Mouse (Mus musculus) lung, embryonic 14.5 days (tissue): ENCODE data around the gene Hspa4l. TPM values are rescaled to one million over a fixed set of nuclear protein-coding genes. Genes with fewer than 3 reads are reported as not detected.
"Not testable (repeated sequence)": the region's sequence is repeated elsewhere in the genome, so short reads cannot be mapped to it uniquely, and the experiment has no call there.

Experiments
- ATAC-seq: fragments of 200-750 bp; cut with Nextera tagmentation; 2 replicates; pipeline ENCODE4 v1.8.0; 2017; ENCODE audit warnings: mild to moderate bottlenecking, moderate TSS enrichment, moderate library complexity; ENCODE audit not compliant: insufficient read depth
- DNase-seq: peaks from one replicate; pipeline ENCODE4 v3.0.0-alpha.2; 2015
- H3K27ac ChIP-seq: fragments of 300-500 bp; sonication (generic); 2 replicates; pipeline ENCODE4 v1.5.1; 2014; ENCODE audit warnings: low read depth, mild to moderate bottlenecking, moderate library complexity
- H3K27me3 ChIP-seq: fragments of 300-500 bp; sonication (generic); 2 replicates; pipeline ENCODE4 v1.6.1; 2014; ENCODE audit warnings: low read length, control low read depth; ENCODE audit not compliant: insufficient read depth
- H3K36me3 ChIP-seq: fragments of 300-500 bp; sonication (generic); 2 replicates; pipeline ENCODE4 v1.6.1; 2014; ENCODE audit warnings: control low read depth; ENCODE audit not compliant: insufficient read depth
- H3K4me1 ChIP-seq: fragments of 300-500 bp; sonication (generic); 2 replicates; pipeline ENCODE4 v1.6.1; 2014; ENCODE audit warnings: antibody characterized with exemption, control low read depth; ENCODE audit not compliant: insufficient read depth
- H3K4me2 ChIP-seq: fragments of 300-500 bp; sonication (generic); 2 replicates; pipeline ENCODE4 v1.6.1; 2014; ENCODE audit warnings: mild to moderate bottlenecking
- H3K4me3 ChIP-seq: fragments of 300-500 bp; sonication (generic); 2 replicates; pipeline ENCODE4 v1.5.1; 2014; ENCODE audit warnings: low read depth, low read length
- H3K9ac ChIP-seq: fragments of 300-500 bp; sonication (generic); 2 replicates; pipeline ENCODE4 v1.6.1; 2014
- H3K9me3 ChIP-seq: fragments of 300-500 bp; sonication (generic); 2 replicates; pipeline ENCODE4 v1.6.1; 2016; ENCODE audit warnings: low read depth, low read length, control low read depth
- CTCF ChIP-seq: IDR thresholded peaks from 2 replicates; pipeline ENCODE4 v1.5.1; 2016; ENCODE audit warnings: antibody characterized with exemption, low read depth
- WGBS: fragments of 180-500 bp; shearing (Covaris S2); extraction: QIAGEN DNeasy Blood & Tissue Kit; methylation state at CpG from one replicate; pipeline ENCODE4 v1.1.7; 2014; 5-methylcytosine and 5-hydroxymethylcytosine counted together
- polyA plus RNA-seq: library from polyadenylated mRNA; unstranded; fragments of >200 nt; fragmentation: Nextera tagmentation; extraction: Ambion mirVana; gene quantifications from 2 replicates; pipeline ENCODE4 v1.2.1, GENCODE M21; 2014

Hspa4l gene
- polyA plus RNA-seq, 1 experiment from 2014 or later = 11.4 TPM

GRCm38 (mm10) chr3:40798500-40798899 lies 54.2 kb downstream of the Hspa4l start:
- peak; percentile 50 for TF ChIP-seq CTCF
- no peaks in the 10 kb centered on the region for H3K27me3 ChIP-seq
- H3K4me3 ChIP-seq = no peak overlapping the region
- H3K4me2 ChIP-seq = no peak overlapping the region
- peaks cover 15% of the 10 kb centered on the region for H3K36me3 ChIP-seq
- no peak overlapping the region for H3K27ac ChIP-seq
- H3K9ac ChIP-seq = no peak overlapping the region
- ATAC-seq (no peak), DNase-seq (peak; percentile 72)
- WGBS = 35% methylated on average over 7 of the region's 7 CpGs
- H3K4me1 ChIP-seq = peaks cover 4% of the 10 kb centered on the region
- H3K9me3 ChIP-seq = no peaks in the 10 kb centered on the region

GRCm38 (mm10) chr3:40799530-40800372 lies 55.5 kb downstream of the Hspa4l start, which contains the start of gene Plk4:
TSS of gene Plk4 (plus strand) at chr3:40800019.
- ATAC-seq = peak; percentile 98
- WGBS = 3% methylated on average over 66 of the region's 66 CpGs

GRCm38 (mm10) chr3:40800373-40800823 lies 56.1 kb downstream of the Hspa4l start:
- ATAC-seq = peak; percentile 79

More at GRCm38 (mm10) chr3:40799530-40800372, 55.5 kb downstream of the Hspa4l start, which contains the start of gene Plk4:
- Histone ChIP-seq H3K4me3 (peak within 1 kb of the TSS; percentile 94), H3K4me2 (peak within 1 kb of the TSS; percentile 78), H3K9me3 (no peaks in the 10 kb centered on the region), H3K4me1 (peaks cover 4% of the 10 kb centered on the region), H3K9ac (peak within 1 kb of the TSS; percentile 93), H3K27me3 (no peaks in the 10 kb centered on the region), H3K27ac (peak within 1 kb of the TSS; percentile 87), H3K36me3 (peaks cover 19% of the 10 kb centered on the region)
- no peak for TF ChIP-seq CTCF
- DNase-seq = peak; percentile 99

GRCm38 (mm10) chr3:40806871-40807270 lies 62.6 kb downstream of the Hspa4l start:
- 61% methylated on average over 2 of the region's 2 CpGs for WGBS
- Histone ChIP-seq H3K4me3 (no peak overlapping the region), H3K27ac (no peak overlapping the region), H3K4me2 (no peak overlapping the region), H3K36me3 (peaks cover 72% of the 10 kb centered on the region), H3K4me1 (no peaks in the 10 kb centered on the region), H3K9me3 (no peaks in the 10 kb centered on the region), H3K27me3 (no peaks in the 10 kb centered on the region), H3K9ac (no peak overlapping the region)
- no peak for DNase-seq
- ATAC-seq = no peak
- no peak for TF ChIP-seq CTCF

More at GRCm38 (mm10) chr3:40800373-40800823, 56.1 kb downstream of the Hspa4l start:
- WGBS = under 1% methylated on average over 36 of the region's 37 CpGs
- Histone ChIP-seq H3K36me3 (peaks cover 25% of the 10 kb centered on the region), H3K4me2 (peak overlapping the region; percentile 78), H3K27ac (peak overlapping the region; percentile 87), H3K9ac (peak overlapping the region; percentile 93), H3K27me3 (no peaks in the 10 kb centered on the region), H3K9me3 (no peaks in the 10 kb centered on the region), H3K4me3 (peak overlapping the region; percentile 94), H3K4me1 (peaks cover 4% of the 10 kb centered on the region)
- DNase-seq = peak; percentile 55
- TF ChIP-seq CTCF = no peak

- Histone ChIP-seq H3K27me3 (no peaks in the 10 kb centered on the region), H3K9me3 (no peaks in the 10 kb centered on the region), H3K27ac (no peak overlapping the region), H3K4me3 (no peak overlapping the region), H3K4me1 (no peaks in the 10 kb centered on the region), H3K4me2 (no peak overlapping the region), H3K9ac (no peak overlapping the region), H3K36me3 (peaks cover 72% of the 10 kb centered on the region)
- no peak for TF ChIP-seq CTCF
- ATAC-seq (no peak), DNase-seq (no peak)
- WGBS = 90% methylated on average over 10 of the region's 10 CpGs
Measured at GRCm38 (mm10) chr3:40808686-40809085, 64.4 kb downstream of the Hspa4l start.

GRCm38 (mm10) chr3:40809894-40810293 lies 65.6 kb downstream of the Hspa4l start:
- no peak overlapping the region for H3K4me2 ChIP-seq
- no peaks in the 10 kb centered on the region for H3K9me3 ChIP-seq
- no peak overlapping the region for H3K27ac ChIP-seq
- H3K27me3 ChIP-seq = no peaks in the 10 kb centered on the region
- no peak for ATAC-seq
- H3K4me1 ChIP-seq = no peaks in the 10 kb centered on the region
- 84% methylated on average over 2 of the region's 2 CpGs for WGBS
- H3K36me3 ChIP-seq = peaks cover 80% of the 10 kb centered on the region
- TF ChIP-seq CTCF = no peak
- DNase-seq = no peak
- no peak overlapping the region for H3K9ac ChIP-seq
- H3K4me3 ChIP-seq = no peak overlapping the region

GRCm38 (mm10) chr3:40813275-40813674 lies 69.0 kb downstream of the Hspa4l start:
- H3K36me3 ChIP-seq = peaks cover 78% of the 10 kb centered on the region
- no peak overlapping the region for H3K27ac ChIP-seq
- H3K4me3 ChIP-seq = no peak overlapping the region
- DNase-seq (no peak), ATAC-seq (no peak)
- no peaks in the 10 kb centered on the region for H3K9me3 ChIP-seq
- no peak for TF ChIP-seq CTCF
- H3K27me3 ChIP-seq = no peaks in the 10 kb centered on the region
- H3K4me2 ChIP-seq = no peak overlapping the region
- WGBS = 93% methylated on average over 2 of the region's 2 CpGs
- no peaks in the 10 kb centered on the region for H3K4me1 ChIP-seq
- no peak overlapping the region for H3K9ac ChIP-seq

GRCm38 (mm10) chr3:40845521-40845920 lies 101.2 kb downstream of the Hspa4l start:
- not testable (repeated sequence) for H3K4me1 ChIP-seq, H3K27ac ChIP-seq, H3K9ac ChIP-seq, H3K9me3 ChIP-seq, ATAC-seq, DNase-seq, H3K27me3 ChIP-seq, H3K36me3 ChIP-seq
- H3K4me2 ChIP-seq = peak overlapping the region; percentile 71
- WGBS = 80% methylated on average over 5 of the region's 6 CpGs
- peak overlapping the region; percentile 46 for H3K4me3 ChIP-seq
